ENCODE assay signal across 8 mouse cellular contexts in genomic region chr17:56255863-56256238, GRCm38 (mm10). TPM values are rescaled to one million over a fixed set of nuclear protein-coding genes. Genes with fewer than 3 reads are reported as not detected.
DNase-seq lines count a peak whose midpoint lies in the region; ATAC-seq and TF ChIP-seq lines count a peak whose summit lies in the region.

No protein-coding gene starts in this region.

- DNase-seq in CD4-positive helper T cell, adult 2 months (ENCODE audit: low read depth, low spot score), result peak; percentile 98
- DNase-seq in brain, embryonic 18.5 days (ENCODE audit: low read depth, low spot score), result peak; percentile 98
- DNase-seq in kidney, postnatal 0 days (ENCODE audit: low spot score), result peak; percentile 99
- peak; percentile 95 for DNase-seq in liver, embryonic 11.5 days (ENCODE audit: low spot score)
- peak; percentile 99 for DNase-seq in naive thymus-derived CD4-positive, alpha-beta T cell, adult 2 months (ENCODE audit: low read depth)

- H3K4me2 ChIP-seq in heart, embryonic 12.5 days, result peak overlapping the region; percentile 99
- H3K4me2 ChIP-seq in kidney, postnatal 0 days (ENCODE audit: low read length), result peak overlapping the region; percentile 78
- peak overlapping the region; percentile 91 for H3K4me2 ChIP-seq in liver, embryonic 11.5 days
- H3K4me2 ChIP-seq in stomach, embryonic 14.5 days (replicated peaks; ENCODE audit: low read depth, low read length), result peak overlapping the region; percentile 88

- peaks cover 33% of the 10 kb centered on the region for H3K36me3 ChIP-seq in heart, embryonic 12.5 days
- H3K36me3 ChIP-seq in kidney, postnatal 0 days (ENCODE audit: insufficient read depth, low read length), result peaks cover 23% of the 10 kb centered on the region; the same call in 1 of the 2 replicates
- peaks cover 22% of the 10 kb centered on the region for H3K36me3 ChIP-seq in liver, embryonic 11.5 days (ENCODE audit: control insufficient read depth, insufficient read depth, low read length)
- peaks cover 25% of the 10 kb centered on the region for H3K36me3 ChIP-seq in stomach, embryonic 14.5 days (ENCODE audit: control insufficient read depth, insufficient read depth, low read length)

- TF ChIP-seq CTCF in kidney, postnatal 0 days (IDR thresholded peaks at IDR 0.05; ENCODE audit: low read depth), result peak; percentile 95

- no peaks in the 10 kb centered on the region for H3K27me3 ChIP-seq in heart, embryonic 12.5 days (replicated peaks)
- H3K27me3 ChIP-seq in kidney, postnatal 0 days (ENCODE audit: insufficient read depth, low read length), result no peaks in the 10 kb centered on the region
- H3K27me3 ChIP-seq in liver, embryonic 11.5 days (replicated peaks; ENCODE audit: control insufficient read depth, insufficient read depth, low read length), result no peaks in the 10 kb centered on the region
- no peaks in the 10 kb centered on the region for H3K27me3 ChIP-seq in stomach, embryonic 14.5 days (ENCODE audit: control insufficient read depth, insufficient read depth, low read length)

- ATAC-seq in erythroid progenitor cell, adult 5-6 weeks (replicated peaks; ENCODE audit: low FRiP score, poor library complexity, severe bottlenecking), result peak; percentile 87
- ATAC-seq in heart, embryonic 12.5 days (ENCODE audit: insufficient number of reproducible peaks, low FRiP score), result peak; percentile 92
- peak; percentile 90 for ATAC-seq in kidney, postnatal 0 days (replicated peaks; ENCODE audit: low FRiP score, low read depth)
- ATAC-seq in liver, embryonic 11.5 days (replicated peaks; ENCODE audit: low FRiP score), result peak; percentile 89
- ATAC-seq in stomach, embryonic 14.5 days (ENCODE audit: insufficient number of reproducible peaks, insufficient read depth, low FRiP score, low read depth), result peak; percentile 92

- H3K4me3 ChIP-seq in heart, embryonic 12.5 days, result peak overlapping the region; percentile 82
- peak overlapping the region; percentile 67 for H3K4me3 ChIP-seq in kidney, postnatal 0 days (replicated peaks; ENCODE audit: low read depth, low read length)
- peak overlapping the region; percentile 79 for H3K4me3 ChIP-seq in liver, embryonic 11.5 days (ENCODE audit: low read depth, low read length)
- H3K4me3 ChIP-seq in stomach, embryonic 14.5 days (ENCODE audit: low read depth, low read length), result peak overlapping the region; percentile 65

- peak overlapping the region; percentile 21; the same call in 1 of the 2 replicates for H3K9ac ChIP-seq in heart, embryonic 12.5 days
- peak overlapping the region; percentile 48; the same call in 1 of the 2 replicates for H3K9ac ChIP-seq in kidney, postnatal 0 days (ENCODE audit: low read depth, low read length)
- H3K9ac ChIP-seq in liver, embryonic 11.5 days (ENCODE audit: low read depth, low read length), result peak overlapping the region; percentile 64
- 0 out of 2 replicates have a peak overlapping the region, but pooled peaks have one; percentile 34 for H3K9ac ChIP-seq in stomach, embryonic 14.5 days (replicated peaks; ENCODE audit: low read depth, low read length)

- H3K9me3 ChIP-seq in heart, embryonic 12.5 days (replicated peaks), result no peaks in the 10 kb centered on the region
- no peaks in the 10 kb centered on the region for H3K9me3 ChIP-seq in kidney, postnatal 0 days (replicated peaks; ENCODE audit: low read length)
- H3K9me3 ChIP-seq in liver, embryonic 11.5 days (ENCODE audit: control insufficient read depth, low read length), result no peaks in the 10 kb centered on the region
- H3K9me3 ChIP-seq in stomach, embryonic 14.5 days (ENCODE audit: control insufficient read depth, low read depth, low read length), result no peaks in the 10 kb centered on the region

- H3K27ac ChIP-seq in heart, embryonic 12.5 days (ENCODE audit: poor library complexity, severe bottlenecking), result peak overlapping the region; percentile 85
- peak overlapping the region; percentile 92 for H3K27ac ChIP-seq in kidney, postnatal 0 days
- H3K27ac ChIP-seq in liver, embryonic 11.5 days (ENCODE audit: low read depth, low read length), result peak overlapping the region; percentile 93
- peak overlapping the region; percentile 88 for H3K27ac ChIP-seq in stomach, embryonic 14.5 days (ENCODE audit: low read length)

- under 1% methylated on average over 32 of the region's 32 CpGs for WGBS in heart, embryonic 12.5 days
- WGBS in kidney, postnatal 0 days, result 1% methylated on average over 32 of the region's 32 CpGs
- under 1% methylated on average over 32 of the region's 32 CpGs for WGBS in liver, embryonic 11.5 days
- WGBS in stomach, embryonic 14.5 days, result under 1% methylated on average over 32 of the region's 32 CpGs

- peaks cover 42% of the 10 kb centered on the region for H3K4me1 ChIP-seq in heart, embryonic 12.5 days (replicated peaks)
- peaks cover 17% of the 10 kb centered on the region; the same call in 1 of the 2 replicates for H3K4me1 ChIP-seq in kidney, postnatal 0 days (replicated peaks; ENCODE audit: insufficient read depth, low read length)
- peaks cover 36% of the 10 kb centered on the region for H3K4me1 ChIP-seq in liver, embryonic 11.5 days (replicated peaks; ENCODE audit: control insufficient read depth, insufficient read depth, low read length)
- peaks cover 15% of the 10 kb centered on the region; the same call in 1 of the 2 replicates for H3K4me1 ChIP-seq in stomach, embryonic 14.5 days (ENCODE audit: control insufficient read depth, insufficient read depth, low read length)

RNA-seq across cellular contexts. Expression of gene Fem1a, which starts 0.8 kb away (rescaled TPM):
- total RNA-seq in erythroid progenitor cell, adult 5-6 weeks (2015; ENCODE audit: low replicate concordance), result 7.2 and 8.4 TPM in 2 replicates
- total RNA-seq in erythroid progenitor cell, adult 5-6 weeks (2017; ENCODE audit: low replicate concordance), result 5.7 and 7.6 TPM in 2 replicates
- polyA plus RNA-seq in heart, embryonic 12.5 days (2016; fragmentation: Nextera tagmentation; extraction: Ambion mirVana), result 19.5 and 19.9 TPM in 2 replicates
- 11.7 TPM in 2 replicates for polyA plus RNA-seq in kidney, postnatal 0 days (2015; fragmentation: Nextera tagmentation; extraction: Ambion mirVana)
- 14.0 and 15.0 TPM in 2 replicates for polyA plus RNA-seq in liver, embryonic 11.5 days (2014; fragmentation: Nextera tagmentation; extraction: Ambion mirVana)
- 13.4 and 13.5 TPM in 2 replicates for polyA plus RNA-seq in stomach, embryonic 14.5 days (2014; fragmentation: Nextera tagmentation; extraction: Ambion mirVana)

RNA-seq across cellular contexts. Expression of gene Ticam1, which starts 20.7 kb away (rescaled TPM):
- 4.0 and 4.6 TPM in 2 replicates for total RNA-seq in erythroid progenitor cell, adult 5-6 weeks (2015; ENCODE audit: low replicate concordance)
- total RNA-seq in erythroid progenitor cell, adult 5-6 weeks (2017; ENCODE audit: low replicate concordance), result 1.4 and 2.6 TPM in 2 replicates
- 8.6 and 9.5 TPM in 2 replicates for polyA plus RNA-seq in heart, embryonic 12.5 days (2016; fragmentation: Nextera tagmentation; extraction: Ambion mirVana)
- 6.9 and 7.7 TPM in 2 replicates for polyA plus RNA-seq in kidney, postnatal 0 days (2015; fragmentation: Nextera tagmentation; extraction: Ambion mirVana)
- polyA plus RNA-seq in liver, embryonic 11.5 days (2014; fragmentation: Nextera tagmentation; extraction: Ambion mirVana), result 5.8 and 6.2 TPM in 2 replicates
- 7.0 and 8.1 TPM in 2 replicates for polyA plus RNA-seq in stomach, embryonic 14.5 days (2014; fragmentation: Nextera tagmentation; extraction: Ambion mirVana)

RNA-seq across cellular contexts. Expression of gene Plin3, which starts 36.8 kb away (rescaled TPM):
- total RNA-seq in erythroid progenitor cell, adult 5-6 weeks (2015; ENCODE audit: low replicate concordance), result 2.2 and 2.5 TPM in 2 replicates
- 5.6 and 6.7 TPM in 2 replicates for total RNA-seq in erythroid progenitor cell, adult 5-6 weeks (2017; ENCODE audit: low replicate concordance)
- polyA plus RNA-seq in heart, embryonic 12.5 days (2016; fragmentation: Nextera tagmentation; extraction: Ambion mirVana), result 59.1 and 60.0 TPM in 2 replicates
- 69.6 and 75.2 TPM in 2 replicates for polyA plus RNA-seq in kidney, postnatal 0 days (2015; fragmentation: Nextera tagmentation; extraction: Ambion mirVana)
- polyA plus RNA-seq in liver, embryonic 11.5 days (2014; fragmentation: Nextera tagmentation; extraction: Ambion mirVana), result 48.4 and 53.7 TPM in 2 replicates
- 70.1 and 76.6 TPM in 2 replicates for polyA plus RNA-seq in stomach, embryonic 14.5 days (2014; fragmentation: Nextera tagmentation; extraction: Ambion mirVana)

RNA-seq across cellular contexts. Expression of gene Dpp9, which starts 37.1 kb away (rescaled TPM):
- 5.8 and 11.7 TPM in 2 replicates for total RNA-seq in erythroid progenitor cell, adult 5-6 weeks (2015; ENCODE audit: low replicate concordance)
- 6.5 and 8.9 TPM in 2 replicates for total RNA-seq in erythroid progenitor cell, adult 5-6 weeks (2017; ENCODE audit: low replicate concordance)
- 27.8 and 28.4 TPM in 2 replicates for polyA plus RNA-seq in heart, embryonic 12.5 days (2016; fragmentation: Nextera tagmentation; extraction: Ambion mirVana)
- polyA plus RNA-seq in kidney, postnatal 0 days (2015; fragmentation: Nextera tagmentation; extraction: Ambion mirVana), result 22.1 and 25.2 TPM in 2 replicates
- polyA plus RNA-seq in liver, embryonic 11.5 days (2014; fragmentation: Nextera tagmentation; extraction: Ambion mirVana), result 38.8 and 39.6 TPM in 2 replicates
- polyA plus RNA-seq in stomach, embryonic 14.5 days (2014; fragmentation: Nextera tagmentation; extraction: Ambion mirVana), result 30.2 and 30.5 TPM in 2 replicates

RNA-seq across cellular contexts. Expression of gene Arrdc5, which starts 44.2 kb away (rescaled TPM):
- not detected in 2 replicates for total RNA-seq in erythroid progenitor cell, adult 5-6 weeks (2015; ENCODE audit: low replicate concordance)
- not detected in 2 replicates for total RNA-seq in erythroid progenitor cell, adult 5-6 weeks (2017; ENCODE audit: low replicate concordance)
- not detected in 2 replicates for polyA plus RNA-seq in heart, embryonic 12.5 days (2016; fragmentation: Nextera tagmentation; extraction: Ambion mirVana)
- polyA plus RNA-seq in kidney, postnatal 0 days (2015; fragmentation: Nextera tagmentation; extraction: Ambion mirVana), result not detected in 2 replicates
- polyA plus RNA-seq in liver, embryonic 11.5 days (2014; fragmentation: Nextera tagmentation; extraction: Ambion mirVana), result not detected in 2 replicates
- not detected in 2 replicates for polyA plus RNA-seq in stomach, embryonic 14.5 days (2014; fragmentation: Nextera tagmentation; extraction: Ambion mirVana)

Comparison
In these comparisons a context has a peak if more than half of its experiments do, and no peak if none do; other contexts are left out.
1. Peak in every context shown above with its lines: DNase-seq, ATAC-seq, H3K4me3 ChIP-seq and H3K27ac ChIP-seq.